Mouse (Mus musculus): ENCODE measurements around the gene Ranbp3.

DNA sequence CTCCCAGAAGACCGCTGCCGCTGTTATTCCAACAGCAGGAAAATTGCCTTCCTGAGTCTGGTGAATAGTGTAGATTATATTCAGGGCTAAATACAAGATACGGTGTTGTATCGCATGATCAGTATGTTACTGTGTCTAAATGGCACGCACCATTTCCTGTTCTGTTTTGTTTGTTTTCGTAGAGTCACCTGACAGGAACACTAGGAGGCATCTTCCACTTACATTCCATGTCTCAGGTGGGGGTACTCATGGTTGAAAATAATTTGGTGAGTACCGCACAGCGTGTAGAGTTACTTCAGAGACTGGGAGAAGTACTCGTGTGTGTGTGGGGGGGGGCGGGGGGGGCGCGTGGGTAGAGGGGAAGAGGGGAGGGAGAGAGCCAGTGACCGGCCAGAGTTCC lies 25.5 kb upstream of the Ranbp3 start:
- no peak for TF ChIP-seq CTCF (IDR thresholded peaks at IDR 0.05; ENCODE audit: low read depth)
- TF ChIP-seq EP300 (IDR thresholded peaks at IDR 0.05; ENCODE audit: low read depth) = no peak

Data from liver, postnatal 0 days (tissue).